Comparison of ENCODE assay signal across 17 mouse cellular contexts in genomic region chr7:52467135-52467534, GRCm38 (mm10).
DNase-seq lines count a peak whose midpoint lies in the region; ATAC-seq and TF ChIP-seq lines count a peak whose summit lies in the region.
"Had no signal": no experiment of that assay in that cellular context is flagged by ENCODE, and none has a peak within 500 bp of the region (broad histone marks: within the 10 kb centered on the region; RNA-seq: fewer than 3 reads in every experiment).

No protein-coding gene starts in this region.

- DNase-seq in embryo, embryonic 10 days (ENCODE audit: low spot score): peak; percentile 9
- no peak for DNase-seq in embryo, embryonic 9.5 days (ENCODE audit: extremely low spot score)
- peak; percentile 3 for DNase-seq in kidney, postnatal 0 days (ENCODE audit: low spot score)
- no peak for DNase-seq in kidney, postnatal 4 days
- DNase-seq in 416B (ENCODE audit: low read depth): peak; percentile 42
- peak; percentile 20 for DNase-seq in brain, embryonic 14.5 days (ENCODE audit: low read depth)
- DNase-seq in gastrocnemius, postnatal 4 days (ENCODE audit: low spot score in 2 of 2): no peak
- no peak for DNase-seq in right cerebral cortex, postnatal 25 days
- DNase-seq: adrenal gland, postnatal 36 days; cerebellum, adult 11 months; gastrocnemius, postnatal 10 days; kidney, postnatal 36 days; liver, embryonic 13.5 days; lung, postnatal 4 days had no signal

- no peak overlapping the region for H3K9ac ChIP-seq in kidney, postnatal 0 days (ENCODE audit: low read depth, low read length)
- H3K9ac ChIP-seq: embryonic facial prominence, embryonic 12.5 days; forebrain, embryonic 13.5 days; liver, embryonic 13.5 days had no signal

- H3K36me3 ChIP-seq in kidney, postnatal 0 days (ENCODE audit: insufficient read depth, low read length): no peaks in the 10 kb centered on the region
- H3K36me3 ChIP-seq: embryonic facial prominence, embryonic 12.5 days; liver, embryonic 13.5 days had no signal

- ATAC-seq in kidney, postnatal 0 days (replicated peaks; ENCODE audit: low FRiP score, low read depth): no peak
- ATAC-seq: hindbrain, embryonic 16.5 days had no signal

- no peaks in the 10 kb centered on the region for H3K9me3 ChIP-seq in kidney, postnatal 0 days (replicated peaks; ENCODE audit: low read length)
- H3K9me3 ChIP-seq: embryonic facial prominence, embryonic 12.5 days; forebrain, embryonic 13.5 days; liver, embryonic 13.5 days had no signal

- H3K4me3 ChIP-seq in kidney, postnatal 0 days (replicated peaks; ENCODE audit: low read depth, low read length): no peak overlapping the region
- H3K4me3 ChIP-seq: embryonic facial prominence, embryonic 12.5 days; forebrain, embryonic 13.5 days; liver, embryonic 13.5 days had no signal

- no peaks in the 10 kb centered on the region for H3K4me1 ChIP-seq in kidney, postnatal 0 days (replicated peaks; ENCODE audit: insufficient read depth, low read length)
- H3K4me1 ChIP-seq: embryonic facial prominence, embryonic 12.5 days; forebrain, embryonic 13.5 days; liver, embryonic 13.5 days had no signal

- H3K27me3 ChIP-seq in kidney, postnatal 0 days (ENCODE audit: insufficient read depth, low read length): no peaks in the 10 kb centered on the region
- H3K27me3 ChIP-seq: embryonic facial prominence, embryonic 12.5 days; forebrain, embryonic 13.5 days; liver, embryonic 13.5 days had no signal

- TF ChIP-seq POLR2A in brain, embryonic 14.5 days (IDR thresholded peaks at IDR 0.05; ENCODE audit: borderline replicate concordance, extremely low read depth, insufficient read depth, insufficient read length, poor library complexity, severe bottlenecking): no peak

- H3K27ac ChIP-seq in kidney, postnatal 0 days: no peak overlapping the region
- H3K27ac ChIP-seq: embryonic facial prominence, embryonic 12.5 days; forebrain, embryonic 13.5 days; liver, embryonic 13.5 days had no signal

- TF ChIP-seq CTCF in kidney, postnatal 0 days (IDR thresholded peaks at IDR 0.05; ENCODE audit: low read depth): peak; percentile 52
- TF ChIP-seq CTCF in brain, embryonic 14.5 days (IDR thresholded peaks at IDR 0.05; ENCODE audit: borderline replicate concordance, extremely low read depth, insufficient read depth, insufficient read length): peak; percentile 32; the same call in 1 of the 2 replicates

- H3K4me2 ChIP-seq in kidney, postnatal 0 days (ENCODE audit: low read length): no peak overlapping the region
- H3K4me2 ChIP-seq: embryonic facial prominence, embryonic 12.5 days; forebrain, embryonic 13.5 days; liver, embryonic 13.5 days had no signal

Comparison
In these comparisons a context has a peak if more than half of its experiments do, and no peak if none do; other contexts are left out.
1. DNase-seq: peak in embryo, embryonic 10 days (single experiment), kidney, postnatal 0 days (single experiment), 416B (single experiment) and brain, embryonic 14.5 days (single experiment); none in embryo, embryonic 9.5 days (single experiment), kidney, postnatal 4 days (0 of 2), gastrocnemius, postnatal 4 days (0 of 2) and right cerebral cortex, postnatal 25 days (single experiment).